Mouse (Mus musculus): ENCODE measurements around the gene Mthfd1.

DNA sequence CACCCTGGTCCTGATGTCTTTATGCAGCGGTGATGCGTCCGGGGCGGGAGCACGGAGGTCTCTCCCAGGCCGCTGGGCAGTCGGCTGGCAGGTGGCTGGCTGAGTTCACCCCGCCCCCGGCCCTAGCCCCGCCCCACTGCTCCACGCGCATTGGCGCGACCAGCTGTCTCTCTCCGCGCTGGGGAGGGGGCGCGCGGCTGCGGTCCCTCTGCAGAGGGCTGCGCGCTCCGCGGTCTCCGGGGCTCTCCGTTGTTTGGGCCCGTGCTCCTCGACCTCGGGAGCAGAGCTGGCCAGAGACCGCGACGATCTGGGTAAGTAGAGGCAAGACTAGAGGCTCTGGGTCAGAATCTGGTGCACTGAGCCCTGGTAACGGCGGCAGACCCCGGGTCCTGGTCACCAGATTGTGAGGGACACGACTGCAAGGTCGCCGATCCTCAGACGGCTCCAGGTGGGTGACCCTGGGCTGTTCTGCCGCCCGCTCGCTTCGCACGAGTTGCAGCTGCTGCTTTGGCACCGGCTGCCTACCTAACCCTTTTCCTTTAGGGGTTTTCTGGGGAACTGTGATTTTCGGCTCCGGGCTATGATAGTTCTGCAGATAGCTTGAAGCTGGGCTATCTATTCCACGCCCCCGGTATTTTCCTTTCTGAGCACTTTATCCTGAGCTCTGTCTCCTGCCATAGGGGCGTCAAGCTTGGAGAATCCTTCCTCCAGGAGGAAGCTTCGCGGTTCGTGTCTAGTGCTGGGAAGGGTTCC lies 69.8 kb downstream of the Mthfd1 start, which contains the start of gene Akap5:
- TF ChIP-seq CTCF (IDR thresholded peaks at IDR 0.05 in 2 of 3, conservative IDR thresholded peaks at IDR 0.05 in 1 of 3; ENCODE audit: control insufficient read depth in 1 of 3, insufficient read depth in 1 of 3, low read depth in 2 of 3, low read length in 3 of 3, poor library complexity in 1 of 3, severe bottlenecking in 1 of 3) (no peak), EP300 (IDR thresholded peaks at IDR 0.05; ENCODE audit: low read depth in 1 of 2, low read length in 2 of 2) (no peak), CHD2 (IDR thresholded peaks at IDR 0.05; ENCODE audit: low read length) (no peak), POLR2A (IDR thresholded peaks at IDR 0.05; ENCODE audit: control insufficient read depth in 1 of 2, insufficient read depth in 1 of 2, low read depth in 1 of 2, low read length in 2 of 2, poor library complexity in 1 of 2) (no peak), HCFC1 (IDR thresholded peaks at IDR 0.05; ENCODE audit: low read depth, low read length) (no peak), BHLHE40 (IDR thresholded peaks at IDR 0.05; ENCODE audit: borderline replicate concordance, low read depth, low read length) (no peak)

All from MEL (cell line).